Mouse (Mus musculus): Measurements from ENCODE around the gene Olfr1564. TPM values are rescaled to one million over a fixed set of nuclear protein-coding genes. Genes with fewer than 3 reads are reported as not detected.
"Not testable (repeated sequence)": the region's sequence is repeated elsewhere in the genome, so short reads cannot be mapped to it uniquely, and the experiment has no call there.

The Olfr1564 gene
- not detected in 2 replicates for polyA plus RNA-seq (2014; fragmentation: Nextera tagmentation; extraction: Ambion mirVana)

GRCm38 (mm10) chr17:33221590-33221989, at the start of gene Olfr1564:
Gene Olfr1564, minus strand, starts transcription at chr17:33221690.
- Histone ChIP-seq H3K36me3 (ENCODE audit: control insufficient read depth, insufficient read depth, low read length) (no peaks in the 10 kb centered on the region), H3K9me3 (ENCODE audit: control insufficient read depth, low read length) (0 out of 2 replicates have a peak, but pooled peaks cover 2% of the 10 kb centered on the region), H3K4me3 (ENCODE audit: low read depth, low read length) (no peak within 1 kb of the TSS), H3K4me1 (replicated peaks; ENCODE audit: control insufficient read depth, insufficient read depth, low read length) (no peaks in the 10 kb centered on the region), H3K27ac (ENCODE audit: low read depth) (no peak within 1 kb of the TSS), H3K4me2 (ENCODE audit: low read length) (no peak within 1 kb of the TSS), H3K27me3 (replicated peaks; ENCODE audit: control insufficient read depth, insufficient read depth, low read length) (no peaks in the 10 kb centered on the region), H3K9ac (ENCODE audit: low read length) (no peak within 1 kb of the TSS)
- DNase-seq (ENCODE audit: low spot score) (no peak), ATAC-seq (replicated peaks; ENCODE audit: low FRiP score, low TSS enrichment, low read depth) (no peak)
- 85% methylated on average over 2 of the region's 2 CpGs for WGBS

- no peak for DNase-seq (ENCODE audit: low spot score)
- Histone ChIP-seq H3K9me3 (ENCODE audit: control insufficient read depth, low read length) (no peaks in the 10 kb centered on the region), H3K9ac (ENCODE audit: low read length) (no peak overlapping the region), H3K4me3 (ENCODE audit: low read depth, low read length) (no peak overlapping the region), H3K36me3 (ENCODE audit: control insufficient read depth, insufficient read depth, low read length) (no peaks in the 10 kb centered on the region), H3K4me2 (ENCODE audit: low read length) (no peak overlapping the region), H3K27me3 (replicated peaks; ENCODE audit: control insufficient read depth, insufficient read depth, low read length) (no peaks in the 10 kb centered on the region), H3K4me1 (replicated peaks; ENCODE audit: control insufficient read depth, insufficient read depth, low read length) (no peaks in the 10 kb centered on the region), H3K27ac (ENCODE audit: low read depth) (no peak overlapping the region)
- 88% methylated on average over 9 of the region's 9 CpGs for WGBS
- no peak for ATAC-seq (replicated peaks; ENCODE audit: low FRiP score, low TSS enrichment, low read depth)
These were observed 47.4 kb upstream of the Olfr1564 start for GRCm38 (mm10) chr17:33268907-33269306.

GRCm38 (mm10) chr17:33264376-33264775, 42.9 kb upstream of the Olfr1564 start, which contains the start of gene Olfr63:
Gene Olfr63, plus strand, starts transcription at chr17:33264676.
- Histone ChIP-seq H3K9ac (ENCODE audit: low read length) (no peak within 1 kb of the TSS), H3K27ac (ENCODE audit: low read depth) (no peak within 1 kb of the TSS), H3K36me3 (ENCODE audit: control insufficient read depth, insufficient read depth, low read length) (no peaks in the 10 kb centered on the region), H3K9me3 (ENCODE audit: control insufficient read depth, low read length) (no peaks in the 10 kb centered on the region), H3K4me1 (replicated peaks; ENCODE audit: control insufficient read depth, insufficient read depth, low read length) (no peaks in the 10 kb centered on the region), H3K4me2 (ENCODE audit: low read length) (no peak within 1 kb of the TSS), H3K4me3 (ENCODE audit: low read depth, low read length) (no peak within 1 kb of the TSS), H3K27me3 (replicated peaks; ENCODE audit: control insufficient read depth, insufficient read depth, low read length) (no peaks in the 10 kb centered on the region)
- 61% methylated on average over 1 of the region's 1 CpGs for WGBS
- DNase-seq (ENCODE audit: low spot score) (no peak), ATAC-seq (replicated peaks; ENCODE audit: low FRiP score, low TSS enrichment, low read depth) (no peak)

GRCm38 (mm10) chr17:33255319-33255657, 33.8 kb upstream of the Olfr1564 start:
- H3K4me1 ChIP-seq (replicated peaks; ENCODE audit: control insufficient read depth, insufficient read depth, low read length); H3K9me3 ChIP-seq (ENCODE audit: control insufficient read depth, low read length); H3K4me2 ChIP-seq (ENCODE audit: low read length); H3K27me3 ChIP-seq (replicated peaks; ENCODE audit: control insufficient read depth, insufficient read depth, low read length); H3K36me3 ChIP-seq (ENCODE audit: control insufficient read depth, insufficient read depth, low read length); H3K9ac ChIP-seq (ENCODE audit: low read length); H3K27ac ChIP-seq (ENCODE audit: low read depth); DNase-seq (ENCODE audit: low spot score); H3K4me3 ChIP-seq (ENCODE audit: low read depth, low read length): not testable (repeated sequence)
- ATAC-seq (replicated peaks; ENCODE audit: low FRiP score, low TSS enrichment, low read depth): peak; percentile 41
- no CpG with 5 or more reads among the region's 2 CpGs for WGBS

GRCm38 (mm10) chr17:33254530-33255318, 33.2 kb upstream of the Olfr1564 start, which contains the start of gene Zfp955a:
Gene Zfp955a, minus strand, starts transcription at chr17:33255145.
- Histone ChIP-seq H3K4me2 (ENCODE audit: low read length) (peak within 1 kb of the TSS; percentile 26; the same call in 1 of the 2 replicates), H3K4me3 (ENCODE audit: low read depth, low read length) (0 out of 2 replicates have a peak within 1 kb of the TSS, but pooled peaks have one; percentile 15)
- not testable (repeated sequence) for H3K4me1 ChIP-seq (replicated peaks; ENCODE audit: control insufficient read depth, insufficient read depth, low read length); DNase-seq (ENCODE audit: low spot score); H3K9ac ChIP-seq (ENCODE audit: low read length); H3K36me3 ChIP-seq (ENCODE audit: control insufficient read depth, insufficient read depth, low read length); H3K27ac ChIP-seq (ENCODE audit: low read depth); H3K9me3 ChIP-seq (ENCODE audit: control insufficient read depth, low read length); H3K27me3 ChIP-seq (replicated peaks; ENCODE audit: control insufficient read depth, insufficient read depth, low read length)
- ATAC-seq (replicated peaks; ENCODE audit: low FRiP score, low TSS enrichment, low read depth): peak; percentile 99
- 21% methylated on average over 1 of the region's 34 CpGs for WGBS

- not testable (repeated sequence) for ATAC-seq (replicated peaks; ENCODE audit: low FRiP score, low TSS enrichment, low read depth); H3K9me3 ChIP-seq (ENCODE audit: control insufficient read depth, low read length); H3K9ac ChIP-seq (ENCODE audit: low read length); DNase-seq (ENCODE audit: low spot score); H3K4me2 ChIP-seq (ENCODE audit: low read length); H3K4me1 ChIP-seq (replicated peaks; ENCODE audit: control insufficient read depth, insufficient read depth, low read length); H3K27ac ChIP-seq (ENCODE audit: low read depth); H3K36me3 ChIP-seq (ENCODE audit: control insufficient read depth, insufficient read depth, low read length); H3K4me3 ChIP-seq (ENCODE audit: low read depth, low read length); H3K27me3 ChIP-seq (replicated peaks; ENCODE audit: control insufficient read depth, insufficient read depth, low read length)
- WGBS: 96% methylated on average over 1 of the region's 1 CpGs
These were observed 15.2 kb upstream of the Olfr1564 start for GRCm38 (mm10) chr17:33236646-33237045.

GRCm38 (mm10) chr17:33191002-33191401, 30.5 kb downstream of the Olfr1564 start, which contains the start of gene Olfr239:
Gene Olfr239, plus strand, starts transcription at chr17:33191302.
- not testable (repeated sequence) for DNase-seq (ENCODE audit: low spot score); H3K36me3 ChIP-seq (ENCODE audit: control insufficient read depth, insufficient read depth, low read length); H3K4me2 ChIP-seq (ENCODE audit: low read length); H3K9ac ChIP-seq (ENCODE audit: low read length); H3K27ac ChIP-seq (ENCODE audit: low read depth); H3K9me3 ChIP-seq (ENCODE audit: control insufficient read depth, low read length); H3K4me3 ChIP-seq (ENCODE audit: low read depth, low read length); H3K4me1 ChIP-seq (replicated peaks; ENCODE audit: control insufficient read depth, insufficient read depth, low read length); ATAC-seq (replicated peaks; ENCODE audit: low FRiP score, low TSS enrichment, low read depth); H3K27me3 ChIP-seq (replicated peaks; ENCODE audit: control insufficient read depth, insufficient read depth, low read length)
- no CpG with 5 or more reads among the region's 2 CpGs for WGBS

GRCm38 (mm10) chr17:33168147-33168546, 53.3 kb downstream of the Olfr1564 start, which contains the start of gene Olfr55:
Gene Olfr55, plus strand, starts transcription at chr17:33168447.
- not testable (repeated sequence) for H3K27ac ChIP-seq (ENCODE audit: low read depth); H3K36me3 ChIP-seq (ENCODE audit: control insufficient read depth, insufficient read depth, low read length); H3K9me3 ChIP-seq (ENCODE audit: control insufficient read depth, low read length); H3K9ac ChIP-seq (ENCODE audit: low read length); ATAC-seq (replicated peaks; ENCODE audit: low FRiP score, low TSS enrichment, low read depth); H3K4me1 ChIP-seq (replicated peaks; ENCODE audit: control insufficient read depth, insufficient read depth, low read length); DNase-seq (ENCODE audit: low spot score); H3K27me3 ChIP-seq (replicated peaks; ENCODE audit: control insufficient read depth, insufficient read depth, low read length); H3K4me2 ChIP-seq (ENCODE audit: low read length); H3K4me3 ChIP-seq (ENCODE audit: low read depth, low read length)
- 73% methylated on average over 1 of the region's 1 CpGs for WGBS

Measured in intestine, embryonic 14.5 days (tissue).